Mouse (Mus musculus) hindbrain, embryonic 14.5 days (tissue): ENCODE results near the gene Olfr807. TPM values are rescaled to one million over a fixed set of nuclear protein-coding genes. Genes with fewer than 3 reads are reported as not detected.

ENCODE experiments used
- ATAC-seq: fragments of 200-750 bp; cut with Nextera tagmentation; 2 replicates; pipeline ENCODE4 v1.8.0; 2017; ENCODE audit warnings: moderate number of reproducible peaks, mild to moderate bottlenecking, moderate TSS enrichment, moderate library complexity; ENCODE audit not compliant: low FRiP score
- DNase-seq: peaks from one replicate; pipeline ENCODE4 v3.0.0-alpha.2; 2015; ENCODE audit warnings: low spot score
- H3K27ac ChIP-seq: fragments of 300-500 bp; sonication (generic); 2 replicates; pipeline ENCODE4 v1.5.1; 2014; ENCODE audit warnings: mild to moderate bottlenecking, moderate library complexity
- H3K27me3 ChIP-seq: fragments of 300-500 bp; sonication (generic); 2 replicates; pipeline ENCODE4 v1.6.1; 2014; ENCODE audit warnings: mild to moderate bottlenecking, low read length, mixed read lengths; ENCODE audit not compliant: control insufficient read depth, insufficient read depth
- H3K36me3 ChIP-seq: fragments of 300-500 bp; sonication (generic); replicated peaks from 2 replicates; pipeline ENCODE4 v1.6.1; 2014; ENCODE audit not compliant: control insufficient read depth, insufficient read depth
- H3K4me1 ChIP-seq: fragments of 300-500 bp; sonication (generic); replicated peaks from 2 replicates; pipeline ENCODE4 v1.6.1; 2014; ENCODE audit warnings: antibody characterized with exemption, low read length, mixed read lengths; ENCODE audit not compliant: control insufficient read depth, insufficient read depth
- H3K4me2 ChIP-seq: fragments of 300-500 bp; sonication (generic); replicated peaks from 2 replicates; pipeline ENCODE4 v1.6.1; 2014; ENCODE audit warnings: mild to moderate bottlenecking, moderate library complexity
- H3K4me3 ChIP-seq: fragments of 300-500 bp; sonication (generic); replicated peaks from 2 replicates; pipeline ENCODE4 v1.5.1; 2014; ENCODE audit warnings: mild to moderate bottlenecking, low read length
- H3K9ac ChIP-seq: fragments of 300-500 bp; sonication (generic); 2 replicates; pipeline ENCODE4 v1.6.1; 2014
- H3K9me3 ChIP-seq: fragments of 300-500 bp; sonication (generic); 2 replicates; pipeline ENCODE4 v1.6.1; 2016; ENCODE audit warnings: low read length; ENCODE audit not compliant: control insufficient read depth
- WGBS: fragments of 180-500 bp; shearing (Covaris S2); extraction: QIAGEN DNeasy Blood & Tissue Kit; methylation state at CpG from one replicate; pipeline ENCODE4 v1.1.7; 2014; 5-methylcytosine and 5-hydroxymethylcytosine counted together
- polyA plus RNA-seq: library from polyadenylated mRNA; unstranded; fragments of >200 nt; fragmentation: Nextera tagmentation; extraction: Ambion mirVana; gene quantifications from 2 replicates; pipeline ENCODE4 v1.2.1, GENCODE M21; 2014

Gene Olfr807
- polyA plus RNA-seq = not detected in 2 replicates

GRCm38 (mm10) chr10:129757693-129758092, at the start of gene Olfr807:
Gene Olfr807, minus strand, starts transcription at chr10:129757793.
- H3K4me2 ChIP-seq = no peak within 1 kb of the TSS
- 91% methylated on average over 1 of the region's 1 CpGs for WGBS
- ATAC-seq (no peak), DNase-seq (no peak)
- no peaks in the 10 kb centered on the region for H3K9me3 ChIP-seq
- H3K9ac ChIP-seq = no peak within 1 kb of the TSS
- no peak within 1 kb of the TSS for H3K4me3 ChIP-seq
- no peak within 1 kb of the TSS for H3K27ac ChIP-seq
- H3K27me3 ChIP-seq = no peaks in the 10 kb centered on the region
- H3K36me3 ChIP-seq = no peaks in the 10 kb centered on the region
- no peaks in the 10 kb centered on the region for H3K4me1 ChIP-seq

DNA sequence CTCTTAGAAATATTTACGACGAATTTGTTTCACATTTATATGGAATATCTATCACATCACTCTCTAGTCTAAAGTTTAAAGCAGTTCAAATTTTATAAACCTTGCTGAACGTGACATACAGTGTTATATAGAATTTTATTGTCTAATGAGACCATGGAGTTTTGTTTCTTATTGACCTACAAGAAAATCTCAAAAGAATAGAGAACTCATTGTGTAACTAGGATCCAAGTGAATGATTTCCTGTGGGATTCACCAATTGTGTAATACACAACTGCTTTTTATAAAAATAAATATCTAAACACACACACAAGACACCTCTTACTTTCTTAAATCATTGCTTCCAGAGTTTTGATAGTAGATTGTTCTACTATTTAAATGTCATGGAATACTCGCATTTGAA, 46.7 kb upstream of the Olfr807 start, which contains the start of gene Olfr811:
TSS of gene Olfr811 (minus strand) at position 101 of the 400 bp plus-strand sequence.
- ATAC-seq (no peak), DNase-seq (no peak)
- 85% methylated on average over 4 of the region's 4 CpGs for WGBS
- Histone ChIP-seq H3K27ac (no peak within 1 kb of the TSS), H3K36me3 (no peaks in the 10 kb centered on the region), H3K9ac (no peak within 1 kb of the TSS), H3K4me3 (no peak within 1 kb of the TSS), H3K27me3 (no peaks in the 10 kb centered on the region), H3K4me2 (no peak within 1 kb of the TSS), H3K9me3 (no peaks in the 10 kb centered on the region), H3K4me1 (no peaks in the 10 kb centered on the region)

GRCm38 (mm10) chr10:129794817-129795216, 37.2 kb upstream of the Olfr807 start, which contains the start of gene Olfr810:
Gene Olfr810, minus strand, starts transcription at chr10:129794917.
- Histone ChIP-seq H3K4me3 (no peak within 1 kb of the TSS), H3K4me2 (no peak within 1 kb of the TSS), H3K27me3 (no peaks in the 10 kb centered on the region), H3K36me3 (no peaks in the 10 kb centered on the region), H3K9me3 (no peaks in the 10 kb centered on the region), H3K9ac (no peak within 1 kb of the TSS), H3K27ac (no peak within 1 kb of the TSS), H3K4me1 (no peaks in the 10 kb centered on the region)
- DNase-seq (no peak), ATAC-seq (no peak)

DNA sequence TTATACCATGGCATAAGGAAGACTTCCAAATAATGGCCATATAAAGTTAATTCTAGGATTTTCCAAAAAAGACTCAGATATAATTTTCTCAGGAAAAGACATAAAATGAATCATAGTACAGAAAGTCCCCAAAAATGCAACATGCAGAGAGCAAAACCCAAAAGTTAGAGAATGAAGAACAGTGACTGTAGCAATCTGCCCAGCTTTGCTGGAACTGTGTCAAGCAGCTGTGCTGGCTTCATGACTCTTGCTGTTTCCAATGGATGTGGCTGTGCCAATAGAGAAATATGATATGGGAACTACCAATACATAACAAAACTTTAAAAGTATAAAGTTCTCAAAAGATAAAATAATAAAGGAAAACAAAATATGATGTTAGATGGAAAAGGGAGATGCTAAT, 20.5 kb upstream of the Olfr807 start:
- Histone ChIP-seq H3K4me3 (no peak overlapping the region), H3K27me3 (no peaks in the 10 kb centered on the region), H3K4me1 (no peaks in the 10 kb centered on the region), H3K4me2 (no peak overlapping the region), H3K9me3 (no peaks in the 10 kb centered on the region), H3K36me3 (no peaks in the 10 kb centered on the region), H3K27ac (no peak overlapping the region), H3K9ac (no peak overlapping the region)
- DNase-seq = no peak
- no peak for ATAC-seq

DNA sequence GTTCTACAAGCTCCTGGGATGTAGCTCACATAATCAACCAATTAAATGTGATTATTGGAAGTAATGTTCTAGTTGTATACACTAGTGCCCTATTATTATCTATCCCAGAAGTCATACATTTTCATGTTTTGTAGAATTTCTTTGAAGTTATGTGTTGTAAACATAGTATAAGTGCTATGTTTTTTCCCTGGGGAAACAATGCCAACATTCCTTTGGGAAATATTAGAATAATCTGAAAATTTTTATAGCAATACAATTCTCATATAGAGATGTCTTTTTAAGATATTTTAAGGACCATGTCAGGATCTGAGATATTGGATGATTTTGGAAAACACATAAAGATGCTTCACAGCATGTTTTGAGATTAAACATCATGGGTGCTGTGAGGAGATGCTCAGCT, 16.7 kb upstream of the Olfr807 start, which contains the start of gene Olfr809:
TSS of gene Olfr809 (plus strand) at position 301 of the 400 bp plus-strand sequence.
- no peaks in the 10 kb centered on the region for H3K27me3 ChIP-seq
- no peak within 1 kb of the TSS for H3K4me3 ChIP-seq
- H3K27ac ChIP-seq = no peak within 1 kb of the TSS
- H3K36me3 ChIP-seq = no peaks in the 10 kb centered on the region
- H3K4me2 ChIP-seq = no peak within 1 kb of the TSS
- no peaks in the 10 kb centered on the region for H3K4me1 ChIP-seq
- no peak for ATAC-seq
- DNase-seq = no peak
- H3K9ac ChIP-seq = no peak within 1 kb of the TSS
- H3K9me3 ChIP-seq = no peaks in the 10 kb centered on the region

DNA sequence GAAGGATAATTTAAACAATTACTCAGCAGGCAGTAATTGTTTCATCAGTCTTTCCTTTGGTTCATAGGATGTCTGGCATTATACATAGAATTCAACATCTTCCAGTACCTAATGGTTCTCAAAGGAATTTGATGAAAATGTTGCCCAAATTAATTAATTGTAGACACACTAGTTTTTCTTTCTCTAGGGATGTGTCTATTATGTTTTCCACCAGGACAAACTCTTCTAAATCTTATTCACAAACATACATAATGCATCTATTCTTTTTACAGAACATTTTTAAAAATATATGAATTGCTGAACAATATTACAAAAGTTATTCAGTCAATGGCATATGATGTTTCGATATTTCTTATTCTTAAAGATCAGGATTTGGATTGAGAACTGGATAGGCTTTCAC, 7.6 kb upstream of the Olfr807 start, which contains the start of gene Olfr808:
TSS of gene Olfr808 (plus strand) at position 301 of the 400 bp plus-strand sequence.
- H3K9ac ChIP-seq = no peak within 1 kb of the TSS
- no peaks in the 10 kb centered on the region for H3K36me3 ChIP-seq
- 93% methylated on average over 1 of the region's 1 CpGs for WGBS
- H3K4me3 ChIP-seq = no peak within 1 kb of the TSS
- H3K27me3 ChIP-seq = no peaks in the 10 kb centered on the region
- DNase-seq (no peak), ATAC-seq (no peak)
- H3K4me2 ChIP-seq = no peak within 1 kb of the TSS
- no peak within 1 kb of the TSS for H3K27ac ChIP-seq
- no peaks in the 10 kb centered on the region for H3K4me1 ChIP-seq
- H3K9me3 ChIP-seq = no peaks in the 10 kb centered on the region

- no peak for ATAC-seq
- no peaks in the 10 kb centered on the region for H3K36me3 ChIP-seq
- H3K27me3 ChIP-seq = no peaks in the 10 kb centered on the region
Measured at GRCm38 (mm10) chr10:129741821-129742220, 15.8 kb downstream of the Olfr807 start, which contains the start of gene Olfr806. Gene Olfr806, minus strand, starts transcription at chr10:129741921.

GRCm38 (mm10) chr10:129729275-129729674, 28.3 kb downstream of the Olfr807 start, which contains the start of gene Olfr805:
Gene Olfr805, minus strand, starts transcription at chr10:129729375.
- Histone ChIP-seq H3K36me3 (no peaks in the 10 kb centered on the region), H3K27me3 (no peaks in the 10 kb centered on the region), H3K4me3 (no peak within 1 kb of the TSS), H3K27ac (no peak within 1 kb of the TSS), H3K4me2 (no peak within 1 kb of the TSS), H3K9ac (no peak within 1 kb of the TSS), H3K9me3 (no peaks in the 10 kb centered on the region), H3K4me1 (no peaks in the 10 kb centered on the region)
- ATAC-seq (no peak), DNase-seq (no peak)
- WGBS = 94% methylated on average over 2 of the region's 2 CpGs

More at GRCm38 (mm10) chr10:129741821-129742220, 15.8 kb downstream of the Olfr807 start, which contains the start of gene Olfr806:
- H3K9me3 ChIP-seq = no peaks in the 10 kb centered on the region
- no peak within 1 kb of the TSS for H3K4me2 ChIP-seq
- no peak within 1 kb of the TSS for H3K27ac ChIP-seq
- H3K9ac ChIP-seq = no peak within 1 kb of the TSS
- H3K4me1 ChIP-seq = no peaks in the 10 kb centered on the region
- no peak within 1 kb of the TSS for H3K4me3 ChIP-seq
- DNase-seq = no peak
